Mouse (Mus musculus) bone marrow, adult 2 months (tissue): ENCODE measurements around the gene D10Wsu102e.

ENCODE experiments used
- CTCF ChIP-seq: fragments of 200-500 bp; IDR thresholded peaks from 2 replicates; pipeline ENCODE4 v1.5.1; 2011; ENCODE audit warnings: low read length, control low read depth; ENCODE audit not compliant: control insufficient read depth, insufficient read depth
- POLR2A ChIP-seq: fragments of 200-500 bp; IDR thresholded peaks from 2 replicates; pipeline ENCODE4 v1.6.1; 2011; ENCODE audit warnings: low read depth, mild to moderate bottlenecking, control low read depth, low read length, borderline replicate concordance; ENCODE audit not compliant: control insufficient read depth

GRCm38 (mm10) chr10:83345693-83346358 lies 14.2 kb upstream of the D10Wsu102e start:
- TF ChIP-seq POLR2A (no peak), CTCF (no peak)
